Mouse (Mus musculus) pancreas, adult 10 weeks (tissue): Measurements from ENCODE around the gene Fam83e. TPM values are rescaled to one million over a fixed set of nuclear protein-coding genes. Genes with fewer than 3 reads are reported as not detected.

Source experiments
- polyA plus RNA-seq: library from polyadenylated mRNA; stranded (reverse); fragments of 350-450 nt; fragmentation: Illumina TruSeq; extraction: RNeasy Lipid Tissue Mini Kit (QIAGEN cat#74804); gene quantifications from one replicate; pipeline ENCODE4 v1.2.3, GENCODE M21; 2015; ENCODE audit warnings: low read depth, low replicate concordance; ENCODE audit not compliant: insufficient read depth

Gene Fam83e
- not detected for polyA plus RNA-seq

DNA sequence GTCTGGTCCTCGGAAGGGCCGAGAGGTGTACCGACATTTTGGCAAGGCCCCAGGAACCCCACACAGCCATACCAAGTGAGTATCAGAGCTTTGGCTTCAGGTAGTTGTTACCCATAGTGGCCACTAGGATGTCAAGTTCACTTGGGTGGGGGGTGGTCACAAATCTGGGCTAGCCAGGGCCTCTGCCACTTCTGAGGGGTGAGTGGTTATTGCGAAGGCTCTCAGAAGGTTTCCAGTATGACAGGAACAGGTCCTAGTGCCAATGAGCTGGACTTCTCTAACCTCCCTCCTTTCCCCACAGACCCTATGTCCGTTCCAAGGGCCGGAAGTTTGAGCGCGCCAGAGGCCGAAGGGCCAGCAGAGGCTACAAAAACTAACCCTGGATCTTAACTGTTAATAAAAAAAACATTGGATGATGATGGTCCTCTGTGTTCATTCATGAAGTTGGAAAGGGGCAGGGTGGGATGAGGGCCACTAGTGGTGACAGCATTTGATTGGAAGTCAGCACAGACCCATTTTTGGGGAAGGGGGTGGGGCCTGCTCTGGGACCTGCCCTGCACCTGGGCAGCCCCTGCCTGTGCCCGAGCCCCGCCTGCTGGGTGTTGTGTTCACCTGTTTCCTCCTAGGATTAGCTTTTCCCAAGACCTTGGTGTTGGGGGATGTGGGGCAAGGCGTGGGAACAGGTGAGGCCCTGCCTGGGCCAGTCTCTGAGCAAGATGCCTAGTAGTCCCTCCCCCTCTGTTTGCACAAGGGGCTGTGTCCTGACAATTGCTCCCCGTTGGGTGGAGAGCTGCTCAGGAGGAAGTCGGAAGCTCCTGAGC, at the start of gene Fam83e:
TSS of gene Fam83e (plus strand) at position 800 of the 821 bp plus-strand sequence.

DNA sequence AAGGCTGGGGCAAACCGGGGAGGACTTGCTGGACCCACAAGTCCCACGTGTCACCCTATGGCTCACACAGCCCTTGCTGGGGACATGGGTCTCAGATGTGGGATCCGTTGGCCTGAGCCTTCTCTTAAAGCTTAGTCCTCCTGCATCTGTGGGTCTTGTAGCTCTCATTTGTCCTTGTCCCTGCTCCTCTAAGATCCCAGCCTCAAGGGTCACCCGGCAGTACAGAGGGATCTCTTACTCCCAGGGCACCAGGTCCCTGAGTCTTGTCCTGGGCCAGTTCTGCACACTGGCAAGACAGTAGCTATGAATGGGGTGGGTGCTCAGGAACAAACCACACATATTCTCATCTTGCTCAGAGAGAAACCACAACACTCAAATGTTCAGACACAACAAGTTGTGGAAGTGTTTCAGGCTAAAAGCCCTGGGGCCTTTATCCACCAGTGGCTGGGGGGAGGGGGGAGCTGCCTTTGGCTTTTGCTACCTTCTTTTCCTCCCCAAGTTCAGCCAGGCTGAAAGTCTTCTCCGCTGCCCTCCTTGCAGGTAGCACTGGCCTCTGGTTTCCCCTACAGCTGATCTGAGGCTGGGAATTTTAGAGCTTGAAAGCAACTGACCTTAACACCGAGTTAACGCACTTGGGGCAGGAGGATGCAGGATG, 37.5 kb upstream of the Fam83e start, which contains the start of gene Ntn5:
TSS of gene Ntn5 (plus strand) at position 627 of the 655 bp plus-strand sequence.

DNA sequence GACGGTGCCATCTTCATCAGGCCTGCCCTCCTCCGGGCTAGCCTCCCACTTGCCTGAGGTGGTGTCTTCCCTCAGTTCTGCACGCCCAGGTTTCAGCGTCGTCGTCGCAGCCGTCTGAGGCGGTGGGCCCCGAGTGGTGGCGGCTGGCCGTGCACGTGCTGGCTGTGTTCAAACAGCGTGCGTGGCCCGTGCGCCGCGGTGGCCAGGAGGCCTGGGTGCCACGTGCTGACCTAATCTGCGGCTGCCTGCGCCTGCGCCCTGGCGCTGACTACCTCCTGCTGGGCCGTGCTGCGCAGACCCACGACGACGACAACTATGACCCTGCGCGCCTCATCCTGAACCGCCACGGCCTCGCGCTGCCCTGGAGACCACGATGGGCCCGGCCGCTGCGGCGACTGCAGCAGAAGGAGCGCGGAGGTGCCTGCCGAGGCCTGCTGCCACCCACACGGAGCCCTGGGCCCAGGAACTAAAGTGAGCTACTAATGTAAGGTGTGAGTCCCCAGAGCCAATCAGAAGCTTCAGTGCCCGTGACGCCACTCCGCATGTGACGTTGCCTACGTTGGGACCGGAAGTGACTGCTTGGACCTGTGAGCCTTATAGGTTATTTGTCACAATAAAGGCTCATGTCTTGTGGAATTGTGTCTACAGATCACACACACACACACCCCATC, 27.0 kb upstream of the Fam83e start, which contains the start of gene Sec1:
TSS of gene Sec1 (minus strand) at position 482 of the 671 bp plus-strand sequence.

DNA sequence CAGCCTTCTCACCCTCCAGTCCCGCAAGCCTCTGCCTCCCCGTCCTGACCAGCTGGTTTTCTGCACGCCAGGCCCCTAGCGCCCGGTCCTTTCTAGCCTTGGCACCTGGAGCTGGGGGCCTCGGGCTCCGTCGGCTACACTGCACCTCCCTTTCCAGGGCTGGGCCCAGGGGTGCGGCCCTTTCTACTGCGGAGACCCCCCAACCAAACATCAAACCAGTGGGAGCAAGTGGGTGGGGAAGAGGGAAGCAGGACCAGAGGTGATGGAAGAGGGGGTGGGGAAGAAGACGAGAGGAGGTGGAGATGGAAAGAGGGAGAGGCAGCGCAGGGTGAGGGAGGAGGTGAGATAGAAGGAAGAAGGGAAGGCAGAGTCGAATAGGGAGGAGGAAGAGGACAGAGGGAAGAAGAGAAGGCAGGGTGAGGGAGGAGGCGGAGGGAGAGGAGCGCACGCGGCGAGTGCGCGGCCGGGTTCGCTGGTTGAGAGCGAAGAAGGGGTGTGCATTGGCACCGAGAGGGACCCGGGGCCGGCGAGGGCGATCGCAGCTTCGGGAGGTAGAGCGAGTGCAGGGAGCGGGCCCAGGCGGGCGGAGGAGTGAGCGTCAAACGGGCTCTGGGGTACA, 21.4 kb upstream of the Fam83e start, which contains the start of gene Car11:
TSS of gene Car11 (plus strand) at position 321 of the 619 bp plus-strand sequence.

DNA sequence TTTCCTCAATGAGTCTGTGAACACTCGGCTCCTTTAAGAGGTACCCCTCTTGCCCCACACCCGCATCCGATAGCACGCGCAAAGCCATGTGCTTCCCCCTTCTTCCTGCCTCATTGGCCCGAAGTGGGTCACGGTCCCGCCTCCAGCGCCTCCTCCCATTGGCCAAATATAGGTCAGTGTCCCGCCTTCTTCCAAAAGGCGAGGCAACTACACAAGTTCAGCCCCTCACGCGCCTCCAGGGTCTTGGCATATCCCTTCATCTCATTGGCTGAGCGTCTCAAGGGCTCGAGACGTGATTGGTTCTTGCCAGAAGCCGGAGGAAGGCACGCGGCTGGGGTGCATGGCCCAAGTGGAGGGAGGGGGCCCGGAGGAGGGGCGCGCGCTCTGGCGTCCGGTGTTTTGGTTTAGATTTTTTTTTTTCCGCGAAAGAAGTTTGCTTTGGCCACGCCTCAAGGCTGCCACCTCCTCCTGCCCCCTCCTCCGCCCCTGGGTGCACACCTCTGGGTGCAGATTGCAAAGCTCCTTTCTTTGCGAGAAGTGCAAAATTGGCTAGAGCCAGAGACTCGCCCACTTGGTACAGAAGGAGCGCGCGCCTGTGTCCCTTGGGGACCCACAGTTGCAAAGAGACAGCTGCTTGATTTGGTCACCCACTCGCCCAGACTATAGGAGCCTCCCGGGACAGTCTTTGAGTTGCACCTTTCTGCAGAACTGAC, 16.1 kb upstream of the Fam83e start, which contains the start of gene Dbp:
TSS of gene Dbp (plus strand) at position 359 of the 713 bp plus-strand sequence.

DNA sequence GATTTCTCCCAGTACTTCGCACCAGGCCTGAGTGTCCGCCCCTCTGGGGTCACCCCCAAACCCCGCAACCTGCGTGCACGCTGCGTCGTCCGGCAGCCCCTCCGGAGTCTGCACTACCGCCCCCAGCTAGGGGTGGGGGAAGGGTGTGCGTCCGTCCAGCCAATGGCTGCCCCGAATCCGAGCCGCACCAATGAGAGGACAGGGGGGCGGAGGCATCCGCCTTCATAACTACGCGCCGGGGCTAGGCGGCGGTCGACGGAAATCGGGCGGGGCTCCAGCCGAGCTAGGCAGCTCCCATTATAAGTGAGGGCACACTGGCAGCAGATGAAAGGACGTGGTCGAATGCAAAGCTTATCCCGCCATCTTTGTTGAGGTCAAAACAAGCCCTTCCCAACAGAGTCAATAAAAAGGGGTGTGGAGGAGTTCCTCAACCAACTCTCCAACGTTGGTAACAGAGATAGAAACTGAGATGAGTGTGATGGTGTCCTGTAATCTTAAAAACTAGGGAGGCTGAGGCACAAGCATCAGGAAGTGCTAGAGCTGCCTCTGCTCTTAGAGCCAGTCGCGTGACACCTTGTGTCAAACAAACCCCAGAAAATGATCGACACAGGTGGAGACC, 5.8 kb upstream of the Fam83e start, which contains the start of gene Rpl18:
TSS of gene Rpl18 (plus strand) at position 368 of the 619 bp plus-strand sequence.

DNA sequence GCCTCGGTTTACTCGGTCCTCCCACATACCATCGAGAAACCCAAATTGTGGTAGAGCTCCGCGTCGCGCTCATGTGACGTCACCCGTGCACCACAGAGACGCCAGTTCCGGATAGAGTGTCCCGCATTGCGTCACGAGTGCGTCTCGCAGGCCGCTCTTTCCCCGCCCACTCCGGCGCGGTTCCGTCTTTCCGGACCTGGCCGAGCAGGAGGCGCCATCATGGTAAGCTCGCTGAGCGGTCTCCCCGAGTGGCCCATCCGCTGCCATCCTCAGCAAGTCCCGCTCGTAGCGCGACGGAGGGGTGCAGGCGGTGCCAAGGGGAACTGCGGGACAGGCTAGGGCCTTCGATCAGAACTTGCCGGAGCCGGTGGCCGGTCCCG, 3.1 kb upstream of the Fam83e start, which contains the start of gene Sphk2:
TSS of gene Sphk2 (minus strand) at position 85 of the 380 bp plus-strand sequence.

DNA sequence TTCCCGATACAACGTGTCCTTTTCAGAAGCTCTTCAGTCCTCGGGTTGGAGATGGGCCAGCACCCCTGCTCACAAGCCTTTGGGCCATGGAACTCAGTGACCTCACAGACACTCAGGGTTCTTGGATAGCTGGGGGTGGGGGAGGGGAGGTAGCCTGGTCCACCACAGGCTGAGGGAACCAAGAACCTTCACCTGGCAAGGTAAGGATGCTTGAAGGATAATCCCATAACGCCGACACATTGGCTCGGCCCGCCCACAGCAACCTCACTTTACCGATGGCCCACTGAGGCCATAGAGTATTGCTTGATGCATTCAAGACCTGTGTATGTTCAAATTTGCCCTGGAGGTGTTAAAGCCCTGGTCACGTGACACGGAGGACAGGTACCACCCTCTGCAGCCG, 4.7 kb downstream of the Fam83e start, which contains the start of gene Spaca4:
TSS of gene Spaca4 (minus strand) at position 101 of the 400 bp plus-strand sequence.

Other genes starting within 250 kb of the Fam83e start
- gene Tulp2, start 239.3 kb upstream of the Fam83e start, polyA plus RNA-seq: 1.5 TPM
- not detected for gene Gm45808, start 234.4 kb upstream of the Fam83e start, polyA plus RNA-seq
- gene Dhdh, start 232.4 kb upstream of the Fam83e start, polyA plus RNA-seq: 2.1 TPM
- 43.0 TPM for gene Nucb1, start 210.8 kb upstream of the Fam83e start, polyA plus RNA-seq
- gene Ppp1r15a, start 194.9 kb upstream of the Fam83e start, polyA plus RNA-seq: 14.2 TPM
- gene Plekha4, start 194.9 kb upstream of the Fam83e start, polyA plus RNA-seq: 3.5 TPM
- not detected for gene Hsd17b14, start 166.3 kb upstream of the Fam83e start, polyA plus RNA-seq
- 127 TPM for gene Bcat2, start 151.1 kb upstream of the Fam83e start, polyA plus RNA-seq
- 41.8 TPM for gene Fgf21, start 105.7 kb upstream of the Fam83e start, polyA plus RNA-seq
- gene Fut1, start 103.9 kb upstream of the Fam83e start, polyA plus RNA-seq: 4.9 TPM
- 2.0 TPM for gene Izumo1, start 99.4 kb upstream of the Fam83e start, polyA plus RNA-seq
- gene Rasip1, start 93.7 kb upstream of the Fam83e start, polyA plus RNA-seq: 11.1 TPM
- gene Mamstr, start 81.2 kb upstream of the Fam83e start, polyA plus RNA-seq: 2.2 TPM
- gene Fut2, start 54.8 kb upstream of the Fam83e start, polyA plus RNA-seq: not detected
- gene Ntn5, start 37.2 kb upstream of the Fam83e start, polyA plus RNA-seq: not detected
- gene Sec1, start 26.8 kb upstream of the Fam83e start, polyA plus RNA-seq: not detected
- 2.1 TPM for gene Car11, start 21.4 kb upstream of the Fam83e start, polyA plus RNA-seq
- gene Dbp, start 16.1 kb upstream of the Fam83e start, polyA plus RNA-seq: 5.6 TPM
- gene Rpl18, start 5.8 kb upstream of the Fam83e start, polyA plus RNA-seq: 401 TPM
- gene Sphk2, start 3.2 kb upstream of the Fam83e start, polyA plus RNA-seq: 9.0 TPM
- gene Spaca4, start 4.6 kb downstream of the Fam83e start, polyA plus RNA-seq: not detected
- 4.6 TPM for gene Lmtk3, start 62.5 kb downstream of the Fam83e start, polyA plus RNA-seq
- gene Sult2b1, start 63.5 kb downstream of the Fam83e start, polyA plus RNA-seq: not detected
- 31.3 TPM for gene Cyth2, start 93.4 kb downstream of the Fam83e start, polyA plus RNA-seq
- not detected for gene Kcnj14, start 103.6 kb downstream of the Fam83e start, polyA plus RNA-seq
- gene Grwd1, start 109.7 kb downstream of the Fam83e start, polyA plus RNA-seq: 4.1 TPM
- gene Kdelr1, start 151.6 kb downstream of the Fam83e start, polyA plus RNA-seq: 53.6 TPM
- gene Grin2d, start 157.2 kb downstream of the Fam83e start, polyA plus RNA-seq: 0.42 TPM
- not detected for gene Syngr4, start 175.5 kb downstream of the Fam83e start, polyA plus RNA-seq
- gene Tmem143, start 175.7 kb downstream of the Fam83e start, polyA plus RNA-seq: 6.6 TPM
- 42.8 TPM for gene Emp3, start 200.2 kb downstream of the Fam83e start, polyA plus RNA-seq
- 0.72 TPM for gene Ccdc114, start 202.9 kb downstream of the Fam83e start, polyA plus RNA-seq